Mouse (Mus musculus) forebrain, embryonic 16.5 days (tissue): ENCODE results near the gene Cyp4f16. TPM values are rescaled to one million over a fixed set of nuclear protein-coding genes. Genes with fewer than 3 reads are reported as not detected.
A peak's percentile ranks its signal among the peaks of the same experiment; 100 is the strongest.
"Not testable (repeated sequence)": the region's sequence is repeated elsewhere in the genome, so short reads cannot be mapped to it uniquely, and the experiment has no call there.

Experiments used
- ATAC-seq: fragments of 200-750 bp; cut with Nextera tagmentation; 2 replicates; pipeline ENCODE4 v1.8.0; 2017; ENCODE audit warnings: mild to moderate bottlenecking, moderate library complexity
- H3K27ac ChIP-seq: fragments of 300-500 bp; sonication (generic); 2 replicates; pipeline ENCODE4 v1.5.1; 2014; ENCODE audit warnings: low read length, control low read depth
- H3K27me3 ChIP-seq: fragments of 300-500 bp; sonication (generic); replicated peaks from 2 replicates; pipeline ENCODE4 v1.6.1; 2014; ENCODE audit warnings: low read length; ENCODE audit not compliant: control insufficient read depth, insufficient read depth
- H3K36me3 ChIP-seq: fragments of 300-500 bp; sonication (generic); 2 replicates; pipeline ENCODE4 v1.6.1; 2014; ENCODE audit not compliant: control insufficient read depth, insufficient read depth
- H3K4me1 ChIP-seq: fragments of 300-500 bp; sonication (generic); replicated peaks from 2 replicates; pipeline ENCODE4 v1.6.1; 2014; ENCODE audit warnings: low read length; ENCODE audit not compliant: control insufficient read depth, insufficient read depth
- H3K4me2 ChIP-seq: fragments of 300-500 bp; sonication (generic); 2 replicates; pipeline ENCODE4 v1.6.1; 2014; ENCODE audit warnings: mild to moderate bottlenecking, low read length, control low read depth
- H3K4me3 ChIP-seq: fragments of 300-500 bp; sonication (generic); replicated peaks from 2 replicates; pipeline ENCODE4 v1.5.1; 2014; ENCODE audit warnings: mild to moderate bottlenecking, low read length, control low read depth
- H3K9ac ChIP-seq: fragments of 300-500 bp; sonication (generic); replicated peaks from 2 replicates; pipeline ENCODE4 v1.6.1; 2014; ENCODE audit warnings: low read depth, low read length, control low read depth
- H3K9me3 ChIP-seq: fragments of 300-500 bp; sonication (generic); 2 replicates; pipeline ENCODE4 v1.6.1; 2016; ENCODE audit warnings: low read length; ENCODE audit not compliant: control insufficient read depth
- WGBS: fragments of 180-500 bp; shearing (Covaris S2); extraction: QIAGEN DNeasy Blood & Tissue Kit; methylation state at CpG from one replicate; pipeline ENCODE4 v1.1.7; 2014; 5-methylcytosine and 5-hydroxymethylcytosine counted together
- polyA plus RNA-seq: library from polyadenylated mRNA; unstranded; fragments of >200 nt; fragmentation: Nextera tagmentation; extraction: Ambion mirVana; gene quantifications from 2 replicates; pipeline ENCODE4 v1.2.1, GENCODE M21; 2015

Gene Cyp4f16
- polyA plus RNA-seq, 1 experiment from 2014 or later: 20.0 TPM

- H3K27me3 ChIP-seq: no peaks in the 10 kb centered on the region
- H3K9me3 ChIP-seq: no peaks in the 10 kb centered on the region
- no peak overlapping the region for H3K4me3 ChIP-seq
- 54% methylated on average over 5 of the region's 5 CpGs for WGBS
- ATAC-seq: no peak
- no peak overlapping the region for H3K9ac ChIP-seq
- H3K27ac ChIP-seq: no peak overlapping the region
- no peaks in the 10 kb centered on the region for H3K4me1 ChIP-seq
- H3K4me2 ChIP-seq: no peak overlapping the region
- no peaks in the 10 kb centered on the region for H3K36me3 ChIP-seq
Measured at GRCm38 (mm10) chr17:32516126-32516525, 20.2 kb upstream of the Cyp4f16 start.

- no peaks in the 10 kb centered on the region for H3K27me3 ChIP-seq
- H3K4me3 ChIP-seq: no peak overlapping the region
- no peaks in the 10 kb centered on the region for H3K9me3 ChIP-seq
- H3K9ac ChIP-seq: no peak overlapping the region
- no peaks in the 10 kb centered on the region; the same call in 1 of the 2 replicates for H3K36me3 ChIP-seq
- no peak overlapping the region for H3K27ac ChIP-seq
- H3K4me2 ChIP-seq: no peak overlapping the region
- no peak for ATAC-seq
- H3K4me1 ChIP-seq: no peaks in the 10 kb centered on the region
- WGBS: 94% methylated on average over 5 of the region's 5 CpGs
Measured at GRCm38 (mm10) chr17:32521981-32522380, 14.4 kb upstream of the Cyp4f16 start.

DNA sequence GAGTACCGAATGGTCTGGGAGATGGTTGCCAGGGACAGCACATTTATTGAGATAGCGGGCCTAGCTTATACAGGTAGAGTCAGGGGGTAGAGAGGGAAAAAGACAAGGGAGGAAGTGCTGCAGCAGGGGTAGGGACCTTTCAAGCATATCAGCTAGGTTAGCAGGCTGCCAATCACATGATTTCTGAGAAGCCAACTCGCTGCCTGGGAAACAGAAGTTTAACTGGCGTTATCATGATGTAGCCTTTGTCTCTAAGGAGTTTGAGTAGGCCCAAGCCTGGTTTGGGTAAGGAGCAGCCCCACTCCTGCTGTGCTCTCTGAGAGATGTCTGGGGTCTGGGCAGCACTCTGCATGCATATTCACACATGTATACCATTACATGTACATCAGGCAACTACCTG lies 14.0 kb upstream of the Cyp4f16 start:
- Histone ChIP-seq H3K4me3 (no peak overlapping the region), H3K9me3 (no peaks in the 10 kb centered on the region), H3K27ac (no peak overlapping the region), H3K4me2 (no peak overlapping the region), H3K9ac (no peak overlapping the region), H3K4me1 (no peaks in the 10 kb centered on the region), H3K27me3 (no peaks in the 10 kb centered on the region), H3K36me3 (no peaks in the 10 kb centered on the region; the same call in 1 of the 2 replicates)
- WGBS: 91% methylated on average over 4 of the region's 4 CpGs
- ATAC-seq: no peak

GRCm38 (mm10) chr17:32522816-32523215 lies 13.5 kb upstream of the Cyp4f16 start:
- 85% methylated on average over 5 of the region's 5 CpGs for WGBS
- no peaks in the 10 kb centered on the region; the same call in 1 of the 2 replicates for H3K36me3 ChIP-seq
- no peaks in the 10 kb centered on the region for H3K4me1 ChIP-seq
- no peaks in the 10 kb centered on the region for H3K9me3 ChIP-seq
- H3K4me2 ChIP-seq: no peak overlapping the region
- ATAC-seq: no peak
- H3K4me3 ChIP-seq: no peak overlapping the region
- no peak overlapping the region for H3K27ac ChIP-seq
- H3K27me3 ChIP-seq: no peaks in the 10 kb centered on the region
- no peak overlapping the region for H3K9ac ChIP-seq

DNA sequence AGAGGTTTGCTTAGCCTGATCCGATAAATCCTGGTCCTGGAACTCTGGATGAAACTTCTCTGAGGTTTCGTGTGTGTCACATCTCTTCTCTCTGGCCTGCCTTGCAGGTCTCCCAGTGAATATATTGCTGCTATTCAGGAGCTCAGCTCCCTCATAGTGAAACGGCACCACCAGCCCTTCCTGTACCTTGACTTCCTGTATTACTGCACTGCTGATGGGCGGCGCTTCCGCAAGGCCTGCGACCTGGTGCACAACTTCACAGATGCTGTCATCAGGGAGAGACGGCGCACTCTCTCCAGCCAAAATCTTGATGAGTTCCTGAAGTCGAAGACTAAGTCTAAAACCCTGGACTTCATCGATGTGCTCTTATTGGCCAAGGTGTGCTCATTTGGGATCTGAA lies 12.5 kb upstream of the Cyp4f16 start:
- WGBS: 91% methylated on average over 11 of the region's 11 CpGs
- H3K9ac ChIP-seq: no peak overlapping the region
- no peaks in the 10 kb centered on the region for H3K27me3 ChIP-seq
- no peak overlapping the region for H3K4me3 ChIP-seq
- no peak overlapping the region for H3K27ac ChIP-seq
- H3K9me3 ChIP-seq: no peaks in the 10 kb centered on the region
- no peak for ATAC-seq
- H3K36me3 ChIP-seq: no peaks in the 10 kb centered on the region; the same call in 1 of the 2 replicates
- 0 out of 2 replicates have a peak, but pooled peaks cover 2% of the 10 kb centered on the region for H3K4me1 ChIP-seq
- H3K4me2 ChIP-seq: no peak overlapping the region

DNA sequence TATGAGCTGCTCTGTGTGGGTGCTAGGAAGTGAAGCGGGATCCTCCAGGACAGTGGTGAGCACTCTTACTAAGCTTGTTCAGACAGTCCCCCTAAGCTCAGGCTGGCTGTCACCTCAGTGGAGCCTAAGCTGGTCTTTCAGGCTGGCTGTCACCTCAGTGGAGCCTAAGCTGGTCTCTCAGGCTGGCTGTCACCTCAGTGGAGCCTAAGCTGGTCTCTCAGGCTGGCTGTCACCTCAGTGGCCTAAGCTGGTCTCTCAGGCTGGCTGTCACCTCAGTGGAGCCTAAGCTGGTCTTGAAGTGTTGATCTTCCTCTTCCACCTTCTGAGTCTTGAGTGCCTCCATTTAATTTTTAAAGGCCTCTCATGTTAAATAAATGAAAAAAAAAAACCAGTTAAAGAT lies 10.0 kb upstream of the Cyp4f16 start:
- WGBS: 100% methylated on average over 1 of the region's 1 CpGs
- H3K9me3 ChIP-seq, ATAC-seq: not testable (repeated sequence)

GRCm38 (mm10) chr17:32527748-32528147 lies 8.6 kb upstream of the Cyp4f16 start:
- 87% methylated on average over 11 of the region's 11 CpGs for WGBS
- ATAC-seq: no peak

More for the DNA sequence above, 10.0 kb upstream of the Cyp4f16 start:
- not testable (repeated sequence) for H3K27ac ChIP-seq, H3K9ac ChIP-seq, H3K4me1 ChIP-seq, H3K4me2 ChIP-seq, H3K27me3 ChIP-seq, H3K36me3 ChIP-seq, H3K4me3 ChIP-seq

DNA sequence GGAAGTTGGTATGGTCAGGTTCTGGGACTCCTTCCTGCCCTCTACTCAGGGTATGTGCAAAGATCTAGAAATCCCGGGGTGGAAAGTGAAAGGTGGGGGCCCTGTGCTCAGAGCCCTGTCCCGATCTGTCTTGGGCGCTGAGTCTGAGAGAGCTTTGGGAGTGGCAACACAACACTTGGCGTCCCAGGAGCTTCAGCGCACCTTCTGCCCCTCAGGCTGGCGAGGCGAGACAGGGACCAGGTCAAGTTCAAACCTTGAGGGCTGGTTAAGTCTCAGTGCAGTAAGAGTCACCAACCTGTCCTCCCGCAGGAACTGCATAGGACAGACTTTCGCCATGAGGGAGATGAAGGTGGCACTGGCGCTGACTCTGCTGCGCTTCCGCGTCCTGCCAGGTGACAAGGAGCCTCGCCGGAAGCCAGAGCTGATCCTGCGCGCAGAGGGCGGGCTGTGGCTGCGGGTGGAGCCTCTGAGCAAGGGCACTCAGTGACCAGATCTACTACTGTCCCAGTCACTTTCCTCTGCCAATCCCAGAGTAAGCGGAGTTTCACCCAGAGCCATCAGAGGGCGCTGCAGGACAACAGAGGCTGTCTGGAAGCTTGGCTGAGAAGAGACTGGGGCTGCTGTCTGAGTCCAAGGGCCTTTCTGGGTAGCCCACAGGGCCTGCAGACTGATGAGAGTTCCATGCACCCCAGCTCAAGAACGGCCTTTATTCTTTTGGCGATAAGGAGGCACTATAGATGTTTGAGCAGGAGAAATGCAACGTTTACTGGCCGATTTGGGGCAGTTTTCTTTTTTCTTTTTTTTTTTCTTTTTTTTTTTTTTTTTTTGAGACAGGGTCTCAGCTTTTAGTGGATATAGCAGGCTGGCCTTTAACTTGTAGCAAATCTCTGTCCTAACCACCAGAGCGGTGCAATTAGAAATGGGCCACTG lies 7.7 kb upstream of the Cyp4f16 start:
- Histone ChIP-seq H3K9me3 (no peaks in the 10 kb centered on the region), H3K4me3 (no peak overlapping the region), H3K4me1 (0 out of 2 replicates have a peak, but pooled peaks cover 2% of the 10 kb centered on the region), H3K9ac (no peak overlapping the region), H3K27ac (no peak overlapping the region), H3K27me3 (no peaks in the 10 kb centered on the region), H3K36me3 (no peaks in the 10 kb centered on the region), H3K4me2 (peak overlapping the region; percentile 25)
- WGBS: 16% methylated on average over 26 of the region's 26 CpGs
- peak; percentile 38; the same call in 1 of the 2 replicates for ATAC-seq

More at GRCm38 (mm10) chr17:32527748-32528147, 8.6 kb upstream of the Cyp4f16 start:
- Histone ChIP-seq H3K27me3 (no peaks in the 10 kb centered on the region), H3K27ac (no peak overlapping the region), H3K4me3 (no peak overlapping the region), H3K9me3 (no peaks in the 10 kb centered on the region), H3K4me1 (0 out of 2 replicates have a peak, but pooled peaks cover 2% of the 10 kb centered on the region), H3K9ac (no peak overlapping the region), H3K36me3 (no peaks in the 10 kb centered on the region), H3K4me2 (no peak overlapping the region)

- 67% methylated on average over 4 of the region's 4 CpGs for WGBS
- H3K4me2 ChIP-seq, H3K9me3 ChIP-seq, H3K36me3 ChIP-seq, H3K4me3 ChIP-seq, H3K9ac ChIP-seq, ATAC-seq, H3K27me3 ChIP-seq, H3K27ac ChIP-seq: not testable (repeated sequence)
- peaks cover 12% of the 10 kb centered on the region for H3K4me1 ChIP-seq
Measured at GRCm38 (mm10) chr17:32532356-32532755, 4.0 kb upstream of the Cyp4f16 start.
